8 mouse cellular contexts compared by ENCODE assay signal in genomic region chr19:5559631-5560456, GRCm38 (mm10). TPM values are rescaled to one million over a fixed set of nuclear protein-coding genes. Genes with fewer than 3 reads are reported as not detected.
DNase-seq lines count a peak whose midpoint lies in the region; ATAC-seq and TF ChIP-seq lines count a peak whose summit lies in the region.

No protein-coding gene starts in this region.

- DNase-seq in cerebellum, adult 2 months = no peak
- no peak for DNase-seq in cerebellum, adult 9-10 months
- DNase-seq in heart, postnatal 0 days (ENCODE audit: low spot score) = no peak
- DNase-seq in spleen, postnatal 4 days (ENCODE audit: low spot score in 2 of 2) = no peak
- no peak for DNase-seq in gastrocnemius, postnatal 10 days

- no peak; the same call in 1 of the 2 replicates for ATAC-seq in heart, postnatal 0 days (ENCODE audit: insufficient read depth, low read depth)
- ATAC-seq in limb, embryonic 15.5 days (ENCODE audit: insufficient number of reproducible peaks, low FRiP score, low TSS enrichment, low read depth) = 0 out of 2 replicates have a peak, but pooled peaks have one; percentile 8
- ATAC-seq in stomach, embryonic 14.5 days (ENCODE audit: insufficient number of reproducible peaks, insufficient read depth, low FRiP score, low read depth) = no peak; the same call in 1 of the 2 replicates

- H3K36me3 ChIP-seq in E14TG2a.4 (ENCODE audit: insufficient read depth, low read length) = no peaks in the 10 kb centered on the region
- H3K36me3 ChIP-seq in heart, postnatal 0 days (replicated peaks; ENCODE audit: control insufficient read depth, insufficient read depth, low read length) = no peaks in the 10 kb centered on the region
- H3K36me3 ChIP-seq in limb, embryonic 15.5 days = no peaks in the 10 kb centered on the region
- no peaks in the 10 kb centered on the region for H3K36me3 ChIP-seq in stomach, embryonic 14.5 days (ENCODE audit: control insufficient read depth, insufficient read depth, low read length)

- H3K4me1 ChIP-seq in cerebellum, adult 2 months (ENCODE audit: control insufficient read depth, insufficient read depth, low read length) = 0 out of 2 replicates have a peak, but pooled peaks cover 4% of the 10 kb centered on the region
- H3K4me1 ChIP-seq in E14TG2a.4 (replicated peaks; ENCODE audit: low read depth, low read length) = peaks cover 64% of the 10 kb centered on the region
- H3K4me1 ChIP-seq in heart, postnatal 0 days (ENCODE audit: control insufficient read depth, insufficient read depth) = peaks cover 15% of the 10 kb centered on the region
- peaks cover 24% of the 10 kb centered on the region for H3K4me1 ChIP-seq in limb, embryonic 15.5 days
- H3K4me1 ChIP-seq in stomach, embryonic 14.5 days (ENCODE audit: control insufficient read depth, insufficient read depth, low read length) = peaks cover 8% of the 10 kb centered on the region; the same call in 1 of the 2 replicates

- peaks cover 7% of the 10 kb centered on the region; the same call in 1 of the 2 replicates for H3K27me3 ChIP-seq in cerebellum, adult 2 months (ENCODE audit: control insufficient read depth, insufficient read depth, low read length)
- peaks cover 96% of the 10 kb centered on the region for H3K27me3 ChIP-seq in E14TG2a.4 (ENCODE audit: insufficient read depth, low read length)
- H3K27me3 ChIP-seq in heart, postnatal 0 days (ENCODE audit: control insufficient read depth, insufficient read depth, low read length) = peaks cover 87% of the 10 kb centered on the region
- H3K27me3 ChIP-seq in limb, embryonic 15.5 days = peaks cover 98% of the 10 kb centered on the region
- H3K27me3 ChIP-seq in stomach, embryonic 14.5 days (ENCODE audit: control insufficient read depth, insufficient read depth, low read length) = peaks cover 35% of the 10 kb centered on the region

- H3K9me3 ChIP-seq in E14TG2a.4 (ENCODE audit: low read length) = no peaks in the 10 kb centered on the region
- H3K9me3 ChIP-seq in heart, postnatal 0 days (replicated peaks; ENCODE audit: control insufficient read depth, low read length) = no peaks in the 10 kb centered on the region
- no peaks in the 10 kb centered on the region for H3K9me3 ChIP-seq in limb, embryonic 15.5 days
- H3K9me3 ChIP-seq in stomach, embryonic 14.5 days (ENCODE audit: control insufficient read depth, low read depth, low read length) = no peaks in the 10 kb centered on the region

- H3K9ac ChIP-seq in heart, postnatal 0 days (replicated peaks; ENCODE audit: low read depth, low read length) = no peak overlapping the region; the same call in 1 of the 2 replicates
- H3K9ac ChIP-seq in limb, embryonic 15.5 days = peak overlapping the region; percentile 39
- peak overlapping the region; percentile 42 for H3K9ac ChIP-seq in stomach, embryonic 14.5 days (replicated peaks; ENCODE audit: low read depth, low read length)

- no peak for TF ChIP-seq POLR2A in cerebellum, adult 2 months (IDR thresholded peaks at IDR 0.05; ENCODE audit: borderline replicate concordance, insufficient read depth, low read length)

- no peak for TF ChIP-seq EP300 in heart, postnatal 0 days (IDR thresholded peaks at IDR 0.05; ENCODE audit: low read depth)

- H3K27ac ChIP-seq in cerebellum, adult 2 months (ENCODE audit: insufficient read depth, low read length) = no peak overlapping the region
- no peak overlapping the region for H3K27ac ChIP-seq in heart, postnatal 0 days (ENCODE audit: low read depth)
- peak overlapping the region; percentile 39 for H3K27ac ChIP-seq in limb, embryonic 15.5 days
- H3K27ac ChIP-seq in stomach, embryonic 14.5 days (ENCODE audit: low read length) = peak overlapping the region; percentile 75

- WGBS in cerebellum, adult 2 months = 1% methylated on average over 69 of the region's 69 CpGs
- under 1% methylated on average over 69 of the region's 69 CpGs for WGBS in heart, postnatal 0 days
- WGBS in limb, embryonic 15.5 days = 1% methylated on average over 69 of the region's 69 CpGs
- 1% methylated on average over 69 of the region's 69 CpGs for WGBS in stomach, embryonic 14.5 days

- peak overlapping the region; percentile 62 for H3K4me2 ChIP-seq in heart, postnatal 0 days (ENCODE audit: low read depth, low read length)
- H3K4me2 ChIP-seq in limb, embryonic 15.5 days = peak overlapping the region; percentile 70
- H3K4me2 ChIP-seq in stomach, embryonic 14.5 days (replicated peaks; ENCODE audit: low read depth, low read length) = peak overlapping the region; percentile 61

- TF ChIP-seq CTCF in cerebellum, adult 2 months (IDR thresholded peaks at IDR 0.05; ENCODE audit: borderline replicate concordance, insufficient read depth, low read depth, low read length) = no peak
- no peak for TF ChIP-seq CTCF in E14TG2a.4 (conservative IDR thresholded peaks at IDR 0.05; ENCODE audit: low read length)
- no peak for TF ChIP-seq CTCF in heart, postnatal 0 days (IDR thresholded peaks at IDR 0.05; ENCODE audit: low read depth)

- H3K4me3 ChIP-seq in cerebellum, adult 2 months (replicated peaks; ENCODE audit: insufficient read depth, low read depth, low read length) = peak overlapping the region; percentile 30
- peak overlapping the region; percentile 75 for H3K4me3 ChIP-seq in E14TG2a.4 (replicated peaks; ENCODE audit: low read length)
- peak overlapping the region; percentile 40 for H3K4me3 ChIP-seq in heart, postnatal 0 days (ENCODE audit: low read depth, low read length)
- H3K4me3 ChIP-seq in limb, embryonic 15.5 days = peak overlapping the region; percentile 43
- peak overlapping the region; percentile 43 for H3K4me3 ChIP-seq in stomach, embryonic 14.5 days (ENCODE audit: low read depth, low read length)

RNA-seq across cellular contexts. Expression of gene Ovol1, which starts 0.6 kb away (rescaled TPM):
- polyA plus RNA-seq in cerebellum, adult 2 months (2012; rRNA removed) = 0.05 TPM in 1 of 2 replicates, not detected in the other
- not detected in 2 replicates for total RNA-seq in heart, postnatal 0 days (2014; rRNA removed; ENCODE audit: low replicate concordance)
- polyA plus RNA-seq in heart, postnatal 0 days (2015; fragmentation: Nextera tagmentation; extraction: Ambion mirVana) = 0.05 TPM in 1 of 2 replicates, not detected in the other
- 30.1 and 30.3 TPM in 2 replicates for polyA plus RNA-seq in limb, embryonic 15.5 days (2015; fragmentation: Nextera tagmentation; extraction: Ambion mirVana)
- 11.2 and 11.5 TPM in 2 replicates for polyA plus RNA-seq in stomach, embryonic 14.5 days (2014; fragmentation: Nextera tagmentation; extraction: Ambion mirVana)
- not detected for total RNA-seq in gastrocnemius, postnatal 10 days (2021)

RNA-seq across cellular contexts. Expression of gene Ap5b1, which starts 8.0 kb away (rescaled TPM):
- 5.1 and 5.6 TPM in 2 replicates for polyA plus RNA-seq in cerebellum, adult 2 months (2012; rRNA removed)
- total RNA-seq in heart, postnatal 0 days (2014; rRNA removed; ENCODE audit: low replicate concordance) = 5.8 and 12.9 TPM in 2 replicates
- polyA plus RNA-seq in heart, postnatal 0 days (2015; fragmentation: Nextera tagmentation; extraction: Ambion mirVana) = 1.7 and 2.0 TPM in 2 replicates
- polyA plus RNA-seq in limb, embryonic 15.5 days (2015; fragmentation: Nextera tagmentation; extraction: Ambion mirVana) = 4.3 and 4.4 TPM in 2 replicates
- polyA plus RNA-seq in stomach, embryonic 14.5 days (2014; fragmentation: Nextera tagmentation; extraction: Ambion mirVana) = 5.5 and 6.1 TPM in 2 replicates
- total RNA-seq in gastrocnemius, postnatal 10 days (2021) = 1 to 10 TPM; 1.6 to 2.7 TPM

RNA-seq across cellular contexts. Expression of gene Rnaseh2c, which starts 41.8 kb away (rescaled TPM):
- 79.1 and 83.5 TPM in 2 replicates for polyA plus RNA-seq in cerebellum, adult 2 months (2012; rRNA removed)
- 42.4 and 57.6 TPM in 2 replicates for total RNA-seq in heart, postnatal 0 days (2014; rRNA removed; ENCODE audit: low replicate concordance)
- polyA plus RNA-seq in heart, postnatal 0 days (2015; fragmentation: Nextera tagmentation; extraction: Ambion mirVana) = 50.7 and 51.8 TPM in 2 replicates
- 115 and 116 TPM in 2 replicates for polyA plus RNA-seq in limb, embryonic 15.5 days (2015; fragmentation: Nextera tagmentation; extraction: Ambion mirVana)
- 113 and 119 TPM in 2 replicates for polyA plus RNA-seq in stomach, embryonic 14.5 days (2014; fragmentation: Nextera tagmentation; extraction: Ambion mirVana)
- 10 to 100 TPM; 44.9 to 50.4 TPM for total RNA-seq in gastrocnemius, postnatal 10 days (2021)

RNA-seq across cellular contexts. Expression of gene Snx32, which starts 49.5 kb away (rescaled TPM):
- polyA plus RNA-seq in cerebellum, adult 2 months (2012; rRNA removed) = 176 and 185 TPM in 2 replicates
- total RNA-seq in heart, postnatal 0 days (2014; rRNA removed; ENCODE audit: low replicate concordance) = 8.6 and 22.6 TPM in 2 replicates
- polyA plus RNA-seq in heart, postnatal 0 days (2015; fragmentation: Nextera tagmentation; extraction: Ambion mirVana) = 9.1 and 9.3 TPM in 2 replicates
- polyA plus RNA-seq in limb, embryonic 15.5 days (2015; fragmentation: Nextera tagmentation; extraction: Ambion mirVana) = 9.4 and 10.3 TPM in 2 replicates
- polyA plus RNA-seq in stomach, embryonic 14.5 days (2014; fragmentation: Nextera tagmentation; extraction: Ambion mirVana) = 12.4 and 13.0 TPM in 2 replicates
- total RNA-seq in gastrocnemius, postnatal 10 days (2021) = 1 to 10 TPM; 5.1 to 7.2 TPM

RNA-seq across cellular contexts. Expression of gene Kat5, which starts 50.2 kb away (rescaled TPM):
- polyA plus RNA-seq in cerebellum, adult 2 months (2012; rRNA removed) = 139 and 143 TPM in 2 replicates
- 55.4 and 164 TPM in 2 replicates for total RNA-seq in heart, postnatal 0 days (2014; rRNA removed; ENCODE audit: low replicate concordance)
- polyA plus RNA-seq in heart, postnatal 0 days (2015; fragmentation: Nextera tagmentation; extraction: Ambion mirVana) = 27.0 and 29.7 TPM in 2 replicates
- 43.3 and 48.7 TPM in 2 replicates for polyA plus RNA-seq in limb, embryonic 15.5 days (2015; fragmentation: Nextera tagmentation; extraction: Ambion mirVana)
- 30.5 and 37.0 TPM in 2 replicates for polyA plus RNA-seq in stomach, embryonic 14.5 days (2014; fragmentation: Nextera tagmentation; extraction: Ambion mirVana)
- 10 to 100 TPM; 31.6 to 39.9 TPM for total RNA-seq in gastrocnemius, postnatal 10 days (2021)

Comparison
In these comparisons a context has a peak if more than half of its experiments do, and no peak if none do; other contexts are left out.
1. H3K27ac ChIP-seq: peak in limb, embryonic 15.5 days (single experiment) and stomach, embryonic 14.5 days (single experiment); none in cerebellum, adult 2 months (single experiment) and heart, postnatal 0 days (single experiment).
2. RNA of gene Ovol1, which starts 0.6 kb away (polyA plus RNA-seq): 30.1 to 30.3 TPM in limb, embryonic 15.5 days and 11.2 to 11.5 TPM in stomach, embryonic 14.5 days; 0.05 TPM in heart, postnatal 0 days and 0.05 TPM in cerebellum, adult 2 months; every median in the first group is over 10 times any median in the second.
3. Peak in every context shown above with its lines, with median percentiles within 50 percentile points of each other: H3K4me3 ChIP-seq and H3K4me2 ChIP-seq.